Mouse (Mus musculus): ENCODE measurements around the gene Atp1a4. TPM values are rescaled to one million over a fixed set of nuclear protein-coding genes. Genes with fewer than 3 reads are reported as not detected.

Gene Atp1a4
- polyA plus RNA-seq, 1 experiment from 2014 or later, result not detected

DNA sequence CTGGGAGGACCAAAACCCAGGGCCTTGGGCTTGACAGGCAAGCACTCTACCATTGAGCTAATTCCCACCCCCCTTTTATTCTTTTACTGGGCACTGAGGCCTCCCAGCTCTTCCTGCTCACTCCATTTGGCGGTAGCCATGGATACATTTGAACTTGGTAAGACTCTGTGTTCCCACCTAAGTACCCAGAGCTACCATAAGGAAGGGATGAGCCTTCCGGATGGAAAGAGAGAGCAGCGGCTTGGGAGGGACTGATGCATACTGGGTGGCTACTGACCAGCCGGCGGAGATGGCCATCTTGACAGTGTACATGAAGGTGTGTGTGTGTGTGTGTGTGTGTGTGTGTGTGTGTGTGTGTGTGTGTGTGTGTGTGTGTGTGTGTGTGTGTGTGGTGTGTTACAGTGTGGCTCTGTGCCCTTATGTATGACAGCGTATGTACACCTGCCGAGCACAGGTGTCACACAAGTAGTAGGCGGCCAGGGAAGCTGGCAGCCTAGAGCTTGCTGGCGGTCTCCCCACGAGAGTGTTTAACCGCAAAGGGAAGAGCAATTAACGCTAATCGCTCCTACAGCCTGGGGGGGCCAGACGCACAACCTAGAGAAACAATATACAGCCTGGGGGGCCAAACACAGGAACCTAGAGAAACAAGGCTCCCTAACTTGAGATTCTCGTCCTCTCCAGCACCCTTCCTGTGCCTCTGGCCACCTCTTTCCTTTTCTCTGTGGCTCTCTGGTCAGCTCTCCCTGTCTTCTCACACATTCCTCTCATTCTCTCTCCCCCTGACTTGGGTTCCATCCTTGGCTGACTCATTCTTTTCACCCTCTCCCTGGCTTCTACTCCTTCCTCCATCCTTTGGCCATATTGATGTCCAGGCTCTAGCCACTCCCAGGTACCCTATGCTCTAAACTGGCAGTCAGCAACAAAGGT lies 53.1 kb downstream of the Atp1a4 start:
- Histone ChIP-seq H3K27ac (ENCODE audit: low read depth, low read length) (peak overlapping the region; percentile 97), H3K27me3 (ENCODE audit: control insufficient read depth, insufficient read depth, low read length) (no peaks in the 10 kb centered on the region), H3K4me1 (ENCODE audit: control insufficient read depth, insufficient read depth, low read length) (peaks cover 65% of the 10 kb centered on the region), H3K36me3 (ENCODE audit: control insufficient read depth, insufficient read depth, low read length) (peaks cover 3% of the 10 kb centered on the region), H3K4me2 (peak overlapping the region; percentile 95), H3K9me3 (ENCODE audit: control insufficient read depth, low read length) (no peaks in the 10 kb centered on the region), H3K9ac (ENCODE audit: low read length) (peak overlapping the region; percentile 93), H3K4me3 (ENCODE audit: low read depth, low read length) (peak overlapping the region; percentile 84)
- 28% methylated on average over 15 of the region's 15 CpGs for WGBS
- ATAC-seq (ENCODE audit: low FRiP score) (0 out of 2 replicates have a peak, but pooled peaks have one; percentile 0), DNase-seq (ENCODE audit: low spot score, missing footprints) (peak; percentile 92)

DNA sequence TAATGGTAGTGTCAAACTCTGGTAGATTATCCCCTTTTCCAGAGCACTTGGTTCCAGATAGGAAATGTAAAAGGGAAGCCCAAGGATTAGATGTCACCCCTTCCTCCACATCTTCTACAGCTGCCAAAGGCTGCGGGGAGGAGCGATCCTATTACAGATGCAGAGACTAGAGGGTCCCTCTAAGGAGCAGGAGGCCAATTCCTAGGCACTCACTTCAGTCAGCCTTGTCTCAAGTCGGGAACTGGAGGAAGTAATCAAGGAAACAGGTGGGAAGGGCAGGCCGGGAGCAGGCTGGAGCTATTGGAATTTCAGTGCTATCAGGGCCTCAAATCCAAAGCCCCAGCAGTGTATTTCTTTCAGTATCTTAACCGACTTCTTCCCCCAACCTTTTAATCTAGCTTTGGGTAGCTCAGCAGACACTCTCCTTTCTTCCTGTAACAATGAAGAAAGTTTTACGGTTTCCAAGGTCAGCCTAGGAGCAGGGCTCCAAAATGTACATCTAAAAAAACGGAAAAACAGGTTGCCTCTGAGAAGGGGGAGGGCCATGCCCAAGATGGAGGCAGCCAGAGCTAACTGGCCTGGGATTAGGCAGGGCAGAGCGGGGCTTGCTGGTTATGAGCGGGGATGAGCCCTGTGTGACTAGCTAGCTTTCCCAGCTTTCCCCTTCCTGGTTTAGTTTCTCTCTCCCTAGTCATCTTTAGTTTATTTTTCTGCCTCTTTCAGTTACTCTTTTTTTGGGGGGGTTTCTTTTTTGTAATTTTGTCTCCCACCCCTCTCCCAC lies 54.0 kb downstream of the Atp1a4 start:
- 7% methylated on average over 9 of the region's 9 CpGs for WGBS
- Histone ChIP-seq H3K27ac (ENCODE audit: low read depth, low read length) (peak overlapping the region; percentile 97), H3K4me2 (peak overlapping the region; percentile 95), H3K9me3 (ENCODE audit: control insufficient read depth, low read length) (no peaks in the 10 kb centered on the region), H3K4me3 (ENCODE audit: low read depth, low read length) (peak overlapping the region; percentile 84), H3K4me1 (ENCODE audit: control insufficient read depth, insufficient read depth, low read length) (peaks cover 65% of the 10 kb centered on the region), H3K9ac (ENCODE audit: low read length) (peak overlapping the region; percentile 93), H3K27me3 (ENCODE audit: control insufficient read depth, insufficient read depth, low read length) (no peaks in the 10 kb centered on the region), H3K36me3 (ENCODE audit: control insufficient read depth, insufficient read depth, low read length) (peaks cover 6% of the 10 kb centered on the region)
- DNase-seq (ENCODE audit: low spot score, missing footprints) (no peak), ATAC-seq (ENCODE audit: low FRiP score) (no peak)

DNA sequence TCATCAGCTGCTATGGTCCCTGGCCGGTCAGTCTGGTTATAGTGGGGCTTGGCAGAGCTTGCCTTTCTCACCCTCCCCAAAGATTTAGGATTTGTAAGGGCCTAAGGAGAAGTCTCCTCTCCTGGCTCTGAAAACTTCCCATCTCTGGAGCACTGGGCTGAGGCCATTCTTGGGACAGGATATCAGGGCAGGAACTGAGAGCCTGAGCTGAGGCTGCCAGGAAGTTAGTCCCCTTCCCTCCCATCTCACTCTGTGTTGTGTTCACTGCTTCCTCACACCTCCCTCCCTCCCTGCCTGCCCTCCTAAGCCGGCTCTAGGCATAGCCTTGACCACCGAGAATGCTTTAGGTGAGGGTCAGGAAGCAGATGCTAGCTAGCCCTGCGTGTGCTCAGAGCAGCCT lies 54.6 kb downstream of the Atp1a4 start:
- Histone ChIP-seq H3K9me3 (ENCODE audit: control insufficient read depth, low read length) (no peaks in the 10 kb centered on the region), H3K27me3 (ENCODE audit: control insufficient read depth, insufficient read depth, low read length) (no peaks in the 10 kb centered on the region), H3K4me2 (peak overlapping the region; percentile 95), H3K4me3 (ENCODE audit: low read depth, low read length) (peak overlapping the region; percentile 84), H3K9ac (ENCODE audit: low read length) (peak overlapping the region; percentile 93), H3K4me1 (ENCODE audit: control insufficient read depth, insufficient read depth, low read length) (peaks cover 68% of the 10 kb centered on the region), H3K36me3 (ENCODE audit: control insufficient read depth, insufficient read depth, low read length) (peaks cover 10% of the 10 kb centered on the region), H3K27ac (ENCODE audit: low read depth, low read length) (peak overlapping the region; percentile 97)
- peak; percentile 92 for DNase-seq (ENCODE audit: low spot score, missing footprints)
- WGBS, result 5% methylated on average over 4 of the region's 4 CpGs
- ATAC-seq (ENCODE audit: low FRiP score), result peak; percentile 0; the same call in 1 of the 2 replicates

DNA sequence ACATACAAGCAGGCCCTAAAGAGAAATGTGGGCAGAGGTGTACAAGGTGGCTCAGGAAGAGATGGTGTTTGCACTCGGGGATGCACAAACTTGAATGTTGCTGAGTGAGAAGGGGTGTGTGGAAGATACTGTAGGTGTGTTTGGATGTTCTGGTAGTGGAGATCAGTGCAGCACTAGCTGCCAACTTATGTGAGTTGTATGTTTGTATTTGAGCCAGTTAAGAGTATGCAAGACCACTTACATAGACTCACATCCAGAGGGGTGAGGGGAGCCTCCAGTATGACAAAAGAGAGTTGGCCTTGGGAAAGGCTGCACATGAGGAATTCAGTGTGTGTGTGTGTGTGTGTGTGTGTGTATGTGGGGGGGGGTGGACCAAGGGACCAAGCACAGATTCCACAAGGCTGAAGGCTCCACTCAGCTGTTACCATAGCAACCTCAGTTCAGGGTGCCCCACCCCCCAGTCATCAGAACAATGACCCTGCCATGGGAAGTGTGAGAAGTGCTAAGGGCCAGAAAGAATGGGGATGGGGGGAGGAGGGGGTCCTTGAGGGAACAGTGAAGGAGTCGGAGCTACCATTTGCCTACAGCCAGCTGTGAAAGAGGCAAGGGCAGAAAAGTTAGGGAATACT lies 55.2 kb downstream of the Atp1a4 start:
- Histone ChIP-seq H3K4me2 (peak overlapping the region; percentile 95), H3K4me3 (ENCODE audit: low read depth, low read length) (peak overlapping the region; percentile 84), H3K9me3 (ENCODE audit: control insufficient read depth, low read length) (no peaks in the 10 kb centered on the region), H3K4me1 (ENCODE audit: control insufficient read depth, insufficient read depth, low read length) (peaks cover 68% of the 10 kb centered on the region), H3K36me3 (ENCODE audit: control insufficient read depth, insufficient read depth, low read length) (peaks cover 14% of the 10 kb centered on the region), H3K27me3 (ENCODE audit: control insufficient read depth, insufficient read depth, low read length) (no peaks in the 10 kb centered on the region), H3K27ac (ENCODE audit: low read depth, low read length) (peak overlapping the region; percentile 97), H3K9ac (ENCODE audit: low read length) (peak overlapping the region; percentile 93)
- DNase-seq (ENCODE audit: low spot score, missing footprints), result peak; percentile 98
- WGBS, result 6% methylated on average over 2 of the region's 2 CpGs
- ATAC-seq (ENCODE audit: low FRiP score), result peak; percentile 76

DNA sequence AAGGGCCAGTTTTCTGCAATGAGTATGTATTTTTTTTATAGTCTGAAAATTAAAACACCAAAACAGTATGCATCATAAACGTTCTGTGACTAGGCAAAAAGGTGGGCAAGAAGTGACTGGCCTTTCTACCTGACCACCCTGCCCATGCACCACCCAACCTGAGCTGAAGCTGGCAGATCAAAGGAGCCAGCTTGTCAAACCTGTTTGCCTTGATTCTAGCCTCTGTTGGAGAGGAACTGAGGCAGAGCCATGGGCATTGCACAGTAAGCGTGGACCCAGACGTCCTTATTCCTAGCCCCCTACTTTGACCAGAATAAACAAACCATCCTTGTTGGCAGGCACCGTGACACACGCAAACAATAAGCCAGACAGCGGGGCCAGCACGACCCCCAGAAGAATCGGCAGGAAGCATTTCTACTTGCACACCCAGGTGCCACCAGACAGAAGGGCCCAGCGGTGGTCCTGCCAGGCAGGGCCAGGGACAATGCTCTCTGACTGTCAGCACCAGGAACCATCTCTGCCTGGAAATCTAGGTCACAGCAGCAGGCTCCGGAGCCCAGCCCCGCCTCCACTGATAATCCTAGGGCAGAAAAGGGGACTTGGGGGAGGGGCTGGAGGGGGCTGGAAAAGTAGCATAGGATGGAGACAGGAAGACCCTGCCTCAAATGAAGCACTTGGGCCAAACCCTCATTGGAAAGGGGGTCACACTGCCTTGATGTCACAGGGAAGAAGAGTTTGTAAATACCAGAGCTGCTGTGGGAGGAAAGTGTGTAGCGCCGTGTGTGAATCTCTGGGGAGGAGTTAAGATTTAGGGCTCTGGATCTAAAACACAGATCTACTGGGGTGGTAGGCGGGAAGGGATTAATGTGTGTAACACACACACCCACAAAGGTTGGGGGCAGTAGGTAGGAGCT lies 56.0 kb downstream of the Atp1a4 start:
- peaks cover 20% of the 10 kb centered on the region for H3K36me3 ChIP-seq (ENCODE audit: control insufficient read depth, insufficient read depth, low read length)
- peak; percentile 28 for ATAC-seq (ENCODE audit: low FRiP score)
- H3K4me1 ChIP-seq (ENCODE audit: control insufficient read depth, insufficient read depth, low read length), result peaks cover 65% of the 10 kb centered on the region
- peak overlapping the region; percentile 65 for H3K9ac ChIP-seq (ENCODE audit: low read length)
- WGBS, result 6% methylated on average over 14 of the region's 14 CpGs
- peak; percentile 95 for DNase-seq (ENCODE audit: low spot score, missing footprints)
- H3K27ac ChIP-seq (ENCODE audit: low read depth, low read length), result peak overlapping the region; percentile 97
- peak overlapping the region; percentile 95 for H3K4me2 ChIP-seq
- H3K4me3 ChIP-seq (ENCODE audit: low read depth, low read length), result peak overlapping the region; percentile 27
- no peaks in the 10 kb centered on the region for H3K27me3 ChIP-seq (ENCODE audit: control insufficient read depth, insufficient read depth, low read length)
- H3K9me3 ChIP-seq (ENCODE audit: control insufficient read depth, low read length), result no peaks in the 10 kb centered on the region

DNA sequence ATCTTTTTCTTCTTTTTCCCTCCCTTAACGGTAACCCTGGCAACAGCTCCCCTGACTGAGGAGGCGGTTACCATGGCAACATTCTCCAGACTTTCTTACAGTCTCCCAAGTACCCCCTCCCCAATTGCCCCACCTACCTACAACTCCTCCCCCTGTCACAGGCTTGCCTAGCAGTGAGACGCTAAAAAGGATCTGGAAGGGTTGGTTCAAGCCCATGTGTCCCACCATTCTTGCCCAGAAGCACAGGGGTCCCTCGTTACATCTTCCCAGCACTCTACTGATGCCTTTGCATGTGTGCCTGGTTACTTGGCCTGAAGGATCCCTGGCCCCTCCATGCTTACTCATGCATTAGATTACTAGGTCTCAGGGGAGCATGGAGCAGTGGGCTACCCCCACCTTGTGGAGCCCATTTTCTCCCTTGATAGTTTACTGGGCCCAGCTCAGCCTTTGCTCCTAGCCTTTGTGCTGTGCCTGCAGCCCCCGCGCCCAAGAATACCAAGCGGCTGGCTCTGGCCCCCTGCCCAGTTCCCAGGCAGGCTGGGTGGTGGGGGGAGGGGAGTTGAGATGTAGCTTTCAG lies 57.3 kb downstream of the Atp1a4 start:
- H3K9me3 ChIP-seq (ENCODE audit: control insufficient read depth, low read length), result no peaks in the 10 kb centered on the region
- H3K27ac ChIP-seq (ENCODE audit: low read depth, low read length), result peak overlapping the region; percentile 97
- peaks cover 59% of the 10 kb centered on the region for H3K4me1 ChIP-seq (ENCODE audit: control insufficient read depth, insufficient read depth, low read length)
- 8% methylated on average over 7 of the region's 7 CpGs for WGBS
- H3K4me3 ChIP-seq (ENCODE audit: low read depth, low read length), result peak overlapping the region; percentile 11
- H3K36me3 ChIP-seq (ENCODE audit: control insufficient read depth, insufficient read depth, low read length), result peaks cover 29% of the 10 kb centered on the region
- peak overlapping the region; percentile 95 for H3K4me2 ChIP-seq
- DNase-seq (ENCODE audit: low spot score, missing footprints), result peak; percentile 96
- no peaks in the 10 kb centered on the region for H3K27me3 ChIP-seq (ENCODE audit: control insufficient read depth, insufficient read depth, low read length)
- peak overlapping the region; percentile 45 for H3K9ac ChIP-seq (ENCODE audit: low read length)
- ATAC-seq (ENCODE audit: low FRiP score), result peak; percentile 47

DNA sequence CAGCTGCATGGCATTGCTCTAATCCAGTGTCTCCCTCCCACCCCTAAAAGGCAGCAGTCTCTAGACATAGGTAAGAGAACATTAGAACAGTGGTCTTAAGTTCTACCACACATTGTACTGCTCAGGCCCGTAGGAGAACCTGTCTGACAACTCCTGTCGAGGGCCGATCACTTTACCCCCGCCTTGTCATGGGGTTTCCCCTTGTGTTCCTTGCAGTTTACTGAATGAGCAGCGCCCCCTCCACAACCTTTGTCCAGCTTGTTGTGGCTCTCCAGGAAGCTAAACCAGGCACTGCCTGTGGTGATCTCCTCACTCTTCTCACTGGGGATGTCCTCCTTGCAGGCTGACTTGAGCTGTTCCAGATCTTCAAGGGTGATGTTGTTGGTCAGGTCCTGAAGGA lies 58.1 kb downstream of the Atp1a4 start:
- no peak for ATAC-seq (ENCODE audit: low FRiP score)
- Histone ChIP-seq H3K9me3 (ENCODE audit: control insufficient read depth, low read length) (no peaks in the 10 kb centered on the region), H3K27ac (ENCODE audit: low read depth, low read length) (peak overlapping the region; percentile 97), H3K4me2 (0 out of 2 replicates have a peak overlapping the region, but pooled peaks have one; percentile 95), H3K27me3 (ENCODE audit: control insufficient read depth, insufficient read depth, low read length) (no peaks in the 10 kb centered on the region), H3K4me1 (ENCODE audit: control insufficient read depth, insufficient read depth, low read length) (peaks cover 52% of the 10 kb centered on the region), H3K9ac (ENCODE audit: low read length) (0 out of 2 replicates have a peak overlapping the region, but pooled peaks have one; percentile 5), H3K4me3 (ENCODE audit: low read depth, low read length) (no peak overlapping the region), H3K36me3 (ENCODE audit: control insufficient read depth, insufficient read depth, low read length) (peaks cover 34% of the 10 kb centered on the region)
- WGBS, result 68% methylated on average over 5 of the region's 5 CpGs
- DNase-seq (ENCODE audit: low spot score, missing footprints), result no peak

DNA sequence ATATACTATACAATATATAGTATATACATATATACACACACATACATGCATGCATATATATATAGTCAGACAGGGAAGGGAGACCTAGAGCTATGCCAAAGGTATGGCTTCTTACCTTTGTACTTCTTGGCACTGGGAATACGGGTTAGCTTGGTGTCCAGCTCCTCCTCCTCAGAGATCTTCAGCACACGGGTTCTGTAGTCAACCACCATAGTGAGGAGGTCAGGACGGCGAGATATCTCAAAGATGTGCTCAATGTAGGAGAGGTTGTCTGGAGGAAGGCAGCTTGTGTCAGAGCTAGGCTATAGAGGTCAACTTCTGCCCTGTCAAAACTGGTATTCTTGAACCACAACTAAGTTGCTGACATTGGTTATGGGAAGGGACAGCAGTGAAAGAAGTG lies 59.2 kb downstream of the Atp1a4 start:
- Histone ChIP-seq H3K9me3 (ENCODE audit: control insufficient read depth, low read length) (no peaks in the 10 kb centered on the region), H3K27ac (ENCODE audit: low read depth, low read length) (no peak overlapping the region), H3K9ac (ENCODE audit: low read length) (no peak overlapping the region), H3K4me1 (ENCODE audit: control insufficient read depth, insufficient read depth, low read length) (peaks cover 41% of the 10 kb centered on the region), H3K4me2 (no peak overlapping the region), H3K36me3 (ENCODE audit: control insufficient read depth, insufficient read depth, low read length) (peaks cover 40% of the 10 kb centered on the region), H3K27me3 (ENCODE audit: control insufficient read depth, insufficient read depth, low read length) (no peaks in the 10 kb centered on the region), H3K4me3 (ENCODE audit: low read depth, low read length) (no peak overlapping the region)
- 93% methylated on average over 4 of the region's 4 CpGs for WGBS
- ATAC-seq (ENCODE audit: low FRiP score), result no peak
- DNase-seq (ENCODE audit: low spot score, missing footprints), result no peak

Data from midbrain, embryonic 11.5 days (tissue).